Mouse (Mus musculus): ENCODE measurements around the gene Rest.

Rest gene

DNA sequence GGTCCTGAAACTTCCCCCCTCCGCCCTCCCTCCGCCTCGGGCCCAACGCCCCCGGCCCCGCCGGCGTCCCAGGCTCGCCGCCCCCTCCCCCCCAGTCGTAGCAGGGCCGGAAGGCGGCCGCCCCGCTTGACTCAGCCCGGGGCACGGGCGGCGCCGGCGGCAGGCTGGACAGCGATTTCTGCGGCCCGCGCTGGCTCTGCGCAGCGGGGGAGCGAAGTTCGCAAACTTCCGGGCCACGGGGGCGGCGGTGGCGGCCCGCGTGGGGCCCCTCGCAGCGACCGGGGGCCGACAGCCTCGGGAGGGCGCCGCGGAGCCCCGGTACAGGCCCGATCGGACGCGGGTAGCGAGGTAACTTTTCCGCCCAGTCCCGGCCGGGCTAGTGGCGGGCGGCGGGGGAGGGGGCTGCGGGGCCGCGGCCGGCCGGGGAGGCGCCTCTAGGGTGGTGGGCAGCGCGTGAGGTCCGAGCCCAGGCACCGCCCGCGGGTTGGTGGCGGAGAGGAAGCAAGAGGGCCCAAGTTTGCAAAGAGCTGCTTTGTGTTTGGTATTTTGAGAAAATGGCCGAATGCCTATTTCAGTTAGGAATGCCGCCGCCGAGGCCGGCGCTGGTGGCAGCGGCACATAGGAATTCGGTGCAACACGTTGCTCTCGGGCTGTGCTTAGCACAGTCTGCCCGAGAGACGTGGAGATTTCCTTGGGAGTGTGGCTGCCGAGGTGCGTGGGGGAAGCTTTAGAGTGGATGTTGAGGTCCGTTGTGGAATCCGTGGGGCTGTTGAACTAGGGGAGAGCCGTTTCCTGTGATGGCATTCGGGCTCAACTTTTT, 985 bp downstream of the Rest start:
- DNase-seq, result peak; percentile 47

DNA sequence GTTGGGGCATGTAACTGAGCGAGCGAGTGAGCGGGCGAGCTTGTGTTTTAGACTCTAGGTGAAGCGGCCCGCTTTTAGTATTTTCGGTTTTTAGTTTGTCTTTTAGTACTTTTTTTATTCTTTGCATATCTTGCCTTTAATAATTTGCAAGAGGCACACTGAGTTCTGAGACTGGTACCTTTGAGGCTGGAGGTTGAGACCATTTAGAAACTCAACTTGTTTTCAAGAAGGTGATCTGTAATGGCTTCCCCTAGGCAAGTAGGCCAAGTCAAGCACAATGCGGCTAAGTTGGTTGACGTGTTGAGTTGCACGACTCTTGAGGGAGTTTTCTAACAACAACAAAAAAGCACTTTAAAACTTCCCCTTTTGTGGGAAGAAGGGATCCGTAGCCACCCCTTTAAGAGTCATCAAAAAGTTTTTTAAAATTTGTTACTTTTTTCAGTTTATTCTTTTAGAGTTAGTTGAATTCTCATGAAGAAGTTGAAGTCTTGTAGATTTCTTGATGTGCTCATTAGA, 1.7 kb downstream of the Rest start:
- DNase-seq, result no peak

DNA sequence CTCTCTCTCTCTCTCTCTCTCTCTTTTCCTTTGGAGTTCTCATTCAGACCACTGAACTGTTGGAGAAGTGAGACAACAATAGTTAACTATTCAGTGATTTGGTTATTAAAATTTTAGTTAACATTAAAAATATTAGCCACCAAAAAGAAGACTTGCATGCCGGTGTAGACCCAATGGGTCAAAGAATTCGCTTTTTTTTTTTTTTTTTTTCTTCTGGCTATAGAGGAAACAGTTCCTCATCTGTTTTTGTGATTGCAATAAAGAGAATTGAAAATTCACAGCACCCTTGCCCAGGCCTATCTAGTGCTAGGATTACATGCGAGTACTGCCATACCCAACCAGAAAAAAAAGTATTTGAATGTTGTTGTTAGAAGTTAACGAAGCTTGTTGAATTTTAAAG, 2.1 kb downstream of the Rest start:
- no peak for DNase-seq

DNA sequence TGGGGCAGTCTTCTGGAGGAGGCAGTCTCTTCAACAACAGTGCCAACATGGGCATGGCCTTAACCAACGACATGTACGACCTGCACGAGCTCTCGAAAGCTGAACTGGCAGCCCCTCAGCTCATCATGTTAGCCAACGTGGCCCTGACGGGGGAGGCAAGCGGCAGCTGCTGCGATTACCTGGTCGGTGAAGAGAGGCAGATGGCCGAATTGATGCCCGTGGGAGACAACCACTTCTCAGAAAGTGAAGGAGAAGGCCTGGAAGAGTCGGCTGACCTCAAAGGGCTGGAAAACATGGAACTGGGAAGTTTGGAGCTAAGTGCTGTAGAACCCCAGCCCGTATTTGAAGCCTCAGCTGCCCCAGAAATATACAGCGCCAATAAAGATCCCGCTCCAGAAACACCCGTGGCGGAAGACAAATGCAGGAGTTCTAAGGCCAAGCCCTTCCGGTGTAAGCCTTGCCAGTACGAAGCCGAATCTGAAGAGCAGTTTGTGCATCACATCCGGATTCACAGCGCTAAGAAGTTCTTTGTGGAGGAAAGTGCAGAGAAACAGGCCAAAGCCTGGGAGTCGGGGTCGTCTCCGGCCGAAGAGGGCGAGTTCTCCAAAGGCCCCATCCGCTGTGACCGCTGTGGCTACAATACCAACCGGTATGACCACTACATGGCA, 2.8 kb downstream of the Rest start:
- DNase-seq, result no peak

DNA sequence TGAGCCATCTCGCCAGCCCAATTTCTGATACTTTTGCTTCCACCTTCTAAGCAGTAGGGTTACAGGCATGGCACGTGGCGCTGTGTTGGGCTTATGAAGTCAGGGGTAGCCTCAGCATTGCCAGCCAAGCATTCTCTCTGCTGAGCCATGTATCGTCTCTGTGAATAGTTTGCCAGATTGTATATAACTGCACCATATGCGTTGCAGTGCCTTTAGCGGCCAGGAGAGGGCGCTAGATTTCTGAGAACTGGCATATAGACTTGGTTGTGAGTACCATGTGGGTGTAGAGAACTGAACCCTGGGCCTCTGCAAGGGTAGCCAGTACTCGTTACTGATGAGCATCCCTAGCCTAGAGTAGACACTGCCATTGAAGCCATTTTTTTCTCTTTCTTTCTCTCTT, 4.1 kb downstream of the Rest start:
- no peak for DNase-seq

DNA sequence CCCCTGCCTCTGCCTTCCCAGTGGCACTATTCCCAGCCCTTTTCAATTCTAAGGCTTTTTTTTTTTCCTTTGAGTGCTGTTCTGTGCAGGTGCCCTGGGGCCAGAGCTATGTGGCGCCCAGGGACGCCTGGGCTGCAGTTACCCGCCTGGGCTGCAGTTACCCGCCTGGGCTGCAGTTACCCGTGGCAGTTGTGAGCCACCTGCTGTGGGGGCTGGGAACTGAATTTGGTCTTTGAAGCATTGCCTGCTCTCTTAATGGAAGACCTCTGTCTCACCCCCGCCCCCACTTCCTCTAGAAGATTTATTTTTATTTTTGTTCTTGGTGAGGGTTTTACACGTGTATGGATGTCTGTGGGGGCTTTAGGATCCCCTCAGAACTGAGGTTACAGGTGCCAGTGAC, 7.9 kb downstream of the Rest start:
- DNase-seq, result no peak

DNA sequence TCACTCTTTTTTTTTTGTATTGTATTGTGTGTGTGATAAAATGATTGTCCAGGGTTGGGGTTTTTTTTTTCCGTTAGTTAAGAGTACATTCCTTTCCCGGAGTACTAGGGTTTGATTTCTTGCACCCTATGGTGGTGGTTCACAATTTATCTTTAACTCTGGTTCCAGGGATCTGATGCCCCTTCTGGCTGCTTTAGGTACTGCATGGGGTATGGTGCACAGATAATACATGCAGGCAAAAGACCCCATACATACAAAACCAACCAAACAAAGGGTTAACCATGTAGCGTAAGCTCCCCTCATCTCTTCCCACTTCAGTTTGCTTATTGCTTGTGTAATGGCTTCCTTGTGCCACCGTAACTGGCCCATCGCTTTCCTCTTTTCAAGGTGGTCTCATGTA, 10.7 kb downstream of the Rest start:
- no peak for DNase-seq

DNA sequence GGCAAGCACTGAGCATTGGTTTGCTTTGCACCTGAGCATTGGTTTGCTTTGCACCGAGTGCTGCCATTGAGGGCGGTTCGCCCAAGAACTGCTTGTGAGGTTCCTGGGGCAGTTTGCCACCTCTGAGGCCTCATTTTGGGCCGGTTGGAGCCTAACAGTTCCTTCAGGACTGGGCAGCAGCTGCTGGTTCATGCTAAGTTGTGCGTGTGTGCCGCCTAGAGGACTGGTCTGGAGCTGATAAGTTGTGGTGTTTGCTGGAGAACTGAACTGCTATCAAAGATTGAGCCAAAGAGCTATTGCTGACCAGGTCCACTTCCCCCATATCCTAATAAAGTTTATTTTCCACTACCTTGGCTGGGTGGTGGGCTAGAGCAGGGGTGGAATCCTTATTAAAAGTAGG, 11.9 kb downstream of the Rest start:
- DNase-seq, result no peak

DNA sequence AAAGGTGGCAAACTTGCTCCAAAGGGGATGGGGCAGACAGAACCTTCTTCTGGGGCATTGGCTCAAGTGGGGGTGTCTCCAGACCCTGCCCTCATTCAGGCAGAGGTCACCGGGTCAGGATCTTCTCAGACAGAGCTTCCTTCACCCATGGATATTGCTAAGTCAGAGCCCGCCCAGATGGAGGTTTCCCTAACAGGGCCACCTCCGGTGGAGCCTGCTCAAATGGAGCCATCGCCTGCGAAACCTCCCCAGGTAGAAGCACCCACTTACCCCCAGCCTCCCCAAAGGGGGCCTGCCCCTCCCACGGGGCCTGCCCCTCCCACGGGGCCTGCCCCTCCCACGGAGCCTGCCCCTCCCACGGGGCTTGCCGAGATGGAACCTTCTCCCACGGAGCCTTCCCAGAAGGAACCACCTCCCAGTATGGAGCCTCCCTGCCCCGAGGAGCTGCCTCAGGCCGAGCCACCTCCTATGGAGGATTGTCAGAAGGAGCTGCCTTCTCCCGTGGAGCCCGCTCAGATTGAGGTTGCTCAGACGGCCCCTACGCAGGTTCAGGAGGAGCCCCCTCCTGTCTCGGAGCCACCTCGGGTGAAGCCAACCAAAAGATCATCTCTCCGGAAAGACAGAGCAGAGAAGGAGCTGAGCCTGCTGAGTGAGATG, 16.4 kb downstream of the Rest start:
- no peak for DNase-seq

DNA sequence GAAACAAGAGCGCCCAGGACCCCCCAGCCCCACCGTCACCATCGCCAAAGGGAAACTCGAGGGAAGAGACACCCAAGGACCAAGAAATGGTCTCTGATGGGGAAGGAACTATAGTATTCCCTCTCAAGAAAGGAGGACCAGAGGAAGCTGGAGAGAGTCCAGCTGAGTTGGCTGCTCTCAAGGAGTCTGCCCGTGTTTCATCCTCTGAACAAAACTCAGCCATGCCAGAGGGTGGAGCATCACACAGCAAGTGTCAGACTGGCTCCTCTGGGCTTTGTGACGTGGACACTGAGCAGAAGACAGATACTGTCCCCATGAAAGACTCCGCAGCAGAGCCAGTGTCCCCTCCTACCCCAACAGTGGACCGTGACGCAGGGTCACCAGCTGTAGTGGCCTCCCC, 17.0 kb downstream of the Rest start:
- DNase-seq, result no peak

DNA sequence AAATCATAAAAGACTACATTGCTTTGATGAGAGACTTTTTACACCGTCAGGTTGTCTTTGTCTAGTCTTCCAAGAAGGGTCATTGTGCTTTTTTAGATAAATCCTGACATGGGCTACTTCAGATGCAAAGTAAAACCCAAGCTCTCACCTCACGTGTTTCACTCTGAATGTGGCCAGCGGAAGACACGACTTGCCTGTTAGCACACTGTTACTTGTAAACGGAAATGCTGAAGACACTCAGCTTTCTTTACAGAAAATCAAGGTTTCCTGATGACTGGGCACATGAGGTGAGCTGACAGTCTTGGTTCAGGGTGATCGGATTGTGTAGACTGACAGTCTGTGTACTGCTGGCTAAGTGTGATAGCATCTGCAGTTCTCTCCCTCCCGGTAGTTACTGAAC, 20.4 kb downstream of the Rest start:
- no peak for DNase-seq

DNA sequence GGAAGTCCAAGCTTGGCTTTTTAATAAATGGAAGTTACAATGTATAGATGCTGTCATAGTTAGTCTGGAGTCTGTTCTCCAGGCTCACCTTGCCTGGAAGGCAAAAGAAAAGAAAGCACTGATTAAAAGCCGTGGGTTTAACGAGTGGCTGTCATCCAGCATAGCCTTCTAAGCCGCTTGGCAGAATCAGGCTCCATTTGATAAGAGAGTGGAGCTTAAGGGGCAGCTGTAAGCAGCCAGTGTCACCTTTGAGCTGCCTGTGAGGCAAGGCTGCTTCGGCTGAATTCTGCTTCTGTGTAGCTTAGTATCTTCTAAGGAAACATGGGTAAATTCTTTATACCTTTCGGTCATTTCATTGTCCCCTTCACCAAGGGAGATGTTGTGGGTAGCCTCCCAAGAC, 21.6 kb downstream of the Rest start:
- DNase-seq, result no peak

DNA sequence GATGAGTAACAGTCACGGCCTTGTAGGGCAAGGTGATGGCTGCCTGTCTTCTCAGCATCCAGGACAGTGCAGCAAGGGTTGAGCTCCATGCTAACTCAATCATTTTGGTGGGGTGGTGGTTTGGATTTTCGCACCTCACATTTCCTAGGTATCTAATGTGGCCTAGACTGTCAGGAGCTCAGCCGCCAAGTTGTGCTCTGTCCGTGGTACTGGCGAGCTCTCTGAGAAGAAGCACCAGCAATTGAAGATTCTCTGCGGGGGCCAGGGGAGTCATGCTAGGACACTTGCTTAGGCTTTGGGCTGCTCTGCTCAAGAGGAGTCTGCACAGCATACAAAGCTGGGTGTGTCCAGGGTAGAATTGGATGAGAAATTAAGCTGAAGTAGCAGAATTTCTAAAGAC, 22.6 kb downstream of the Rest start:
- DNase-seq, result no peak

DNA sequence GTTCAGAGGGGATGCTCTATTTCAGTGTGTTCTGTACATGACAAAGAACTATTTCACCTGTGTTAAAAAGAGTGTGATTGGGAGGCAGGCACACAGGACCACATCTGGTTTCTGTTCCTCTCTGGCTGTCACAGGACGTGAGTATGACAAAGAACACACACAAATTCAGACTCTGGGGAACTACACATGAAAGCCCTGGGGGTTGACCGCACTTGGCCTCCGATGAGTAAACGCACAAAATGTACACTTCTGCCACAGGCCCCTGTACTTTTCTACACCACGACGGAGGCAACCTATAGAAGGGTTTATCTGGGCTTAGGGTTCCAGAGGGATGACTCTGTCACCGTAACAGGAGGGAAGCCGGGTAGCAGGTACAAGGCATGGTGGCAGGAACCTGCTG, 24.4 kb downstream of the Rest start:
- no peak for DNase-seq

DNA sequence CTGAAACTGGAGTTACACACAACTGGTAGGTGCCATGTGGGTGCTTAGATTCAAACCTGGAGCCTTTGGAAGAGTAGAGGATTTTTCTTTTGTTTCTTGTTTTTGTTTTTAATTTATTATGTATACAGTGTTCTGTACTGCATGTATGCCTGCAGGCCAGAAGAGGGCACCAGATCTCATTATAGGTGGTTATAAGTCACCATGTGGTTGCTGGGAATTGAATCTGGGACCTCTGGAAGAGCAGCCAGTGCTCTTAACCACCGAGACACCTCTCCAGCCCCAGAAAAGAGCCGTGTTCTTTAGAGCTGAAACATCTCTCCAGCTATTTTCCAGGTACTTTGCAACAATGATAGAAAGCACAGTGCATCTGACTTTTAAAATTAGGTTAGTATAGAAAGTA, 25.3 kb downstream of the Rest start:
- DNase-seq, result no peak

DNA sequence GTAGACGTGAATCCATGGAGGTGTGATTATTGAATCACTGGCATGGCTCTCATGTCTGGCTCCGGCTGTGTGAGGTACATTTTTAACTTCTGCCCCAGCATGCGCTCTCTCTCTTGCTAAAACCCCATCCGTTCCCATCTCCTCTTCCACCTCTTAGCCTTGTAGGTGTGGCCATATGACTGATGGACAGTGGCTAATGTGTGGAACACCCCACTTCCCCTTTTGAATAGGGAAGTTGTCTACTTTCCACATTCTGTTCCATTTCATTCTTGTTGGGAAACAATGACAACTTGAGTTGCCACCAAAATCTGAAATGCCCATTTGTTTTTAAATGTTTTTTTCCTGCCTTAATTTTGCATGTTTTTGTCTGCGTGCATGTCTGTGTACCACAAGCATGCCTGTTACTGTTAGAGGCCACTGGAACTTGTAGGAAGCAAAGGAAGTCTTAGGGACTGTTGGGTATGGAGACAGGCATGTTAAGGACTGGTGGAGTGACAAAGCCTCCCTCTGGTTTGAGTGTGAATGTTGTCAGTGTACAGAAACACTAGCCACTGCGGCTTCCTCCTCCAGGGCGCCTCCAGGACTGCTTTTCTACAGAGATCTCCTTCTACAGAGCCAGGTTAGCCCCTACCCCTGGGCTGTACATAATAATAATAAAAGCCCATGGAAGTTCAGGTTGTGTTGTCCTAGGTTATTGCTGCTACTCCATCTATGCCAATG, 27.7 kb downstream of the Rest start:
- DNase-seq, result no peak

DNA sequence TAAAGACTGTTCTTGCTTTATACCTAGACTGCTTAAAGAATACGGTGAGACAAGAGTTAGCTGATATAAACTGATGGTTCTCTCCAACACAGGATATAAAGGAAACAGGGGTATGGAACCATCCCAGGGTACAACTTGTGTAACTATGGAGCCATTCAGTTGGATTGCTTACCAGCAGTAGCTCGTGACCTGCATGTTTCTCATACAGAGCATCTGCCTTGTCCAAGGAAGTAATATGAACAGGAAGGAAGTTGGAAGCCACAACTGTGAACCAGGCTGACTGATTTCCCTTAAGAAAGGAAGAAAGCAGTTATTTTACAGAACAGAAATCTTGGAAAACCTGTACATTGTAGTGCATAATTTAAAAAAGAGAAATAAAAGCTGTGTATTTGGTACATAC, 34.2 kb downstream of the Rest start:
- DNase-seq, result no peak

DNA sequence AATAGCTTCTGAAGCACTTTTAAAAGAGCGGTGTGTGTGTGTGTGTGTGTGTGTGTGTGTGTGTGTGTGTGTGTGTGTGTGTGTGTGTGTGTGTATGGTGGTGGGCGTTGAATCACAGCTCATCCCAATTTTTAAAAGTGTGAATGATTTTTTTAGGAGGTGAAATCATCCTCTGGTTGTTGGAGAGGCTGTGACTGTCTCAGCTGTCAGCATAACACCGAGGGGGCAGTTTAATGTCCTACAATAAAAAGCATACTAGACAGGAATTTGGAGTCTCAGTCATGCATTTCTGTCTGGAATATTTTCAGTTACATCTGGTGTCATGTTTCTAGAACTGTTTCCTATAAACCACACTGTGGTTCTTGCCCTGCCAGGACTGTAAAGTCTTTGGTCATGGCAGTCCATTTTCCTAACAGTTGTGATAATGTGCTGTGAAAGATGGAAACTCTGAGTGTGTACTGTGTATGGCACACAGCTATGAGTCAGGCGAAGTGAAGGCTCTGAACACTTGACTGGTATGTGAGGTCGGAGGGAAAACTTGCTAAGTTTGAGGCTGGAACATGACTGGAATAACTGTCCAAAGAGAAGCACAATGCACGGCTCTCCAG, 36.1 kb downstream of the Rest start:
- DNase-seq, result no peak

DNA sequence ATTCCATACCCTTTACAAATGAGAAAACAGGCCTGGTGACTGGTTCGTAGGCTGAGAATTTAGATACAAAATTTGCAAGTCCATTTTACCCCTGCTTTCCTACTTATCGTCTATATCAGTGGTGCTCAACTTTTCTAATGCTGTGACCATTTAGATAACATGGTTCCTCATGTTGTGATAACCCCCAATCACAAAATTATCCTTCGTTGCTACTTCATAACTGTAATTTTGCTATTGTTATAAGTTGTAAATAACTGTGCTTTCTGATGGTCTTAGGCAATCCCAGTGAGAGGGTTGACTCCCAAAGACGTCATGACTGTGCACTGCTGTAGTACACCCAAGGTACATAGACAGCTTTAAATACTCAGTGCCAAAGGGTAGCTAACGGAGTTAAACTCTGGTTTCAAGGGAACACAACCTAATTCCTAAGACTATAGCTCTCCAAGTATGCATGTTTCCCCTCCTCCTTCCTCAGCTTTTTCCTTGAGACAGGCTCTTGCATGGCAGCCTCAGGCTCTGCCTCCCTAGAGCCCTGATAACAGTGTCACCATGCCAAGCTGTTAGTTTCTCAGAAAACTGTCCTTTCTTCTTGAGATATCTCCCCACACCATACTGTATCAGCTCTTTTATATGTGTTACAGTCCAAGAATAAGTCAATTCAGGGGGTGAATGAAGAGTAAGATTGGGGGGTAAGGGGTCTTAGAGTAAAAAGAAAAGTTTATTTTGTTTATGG, 42.7 kb downstream of the Rest start:
- DNase-seq, result no peak

DNA sequence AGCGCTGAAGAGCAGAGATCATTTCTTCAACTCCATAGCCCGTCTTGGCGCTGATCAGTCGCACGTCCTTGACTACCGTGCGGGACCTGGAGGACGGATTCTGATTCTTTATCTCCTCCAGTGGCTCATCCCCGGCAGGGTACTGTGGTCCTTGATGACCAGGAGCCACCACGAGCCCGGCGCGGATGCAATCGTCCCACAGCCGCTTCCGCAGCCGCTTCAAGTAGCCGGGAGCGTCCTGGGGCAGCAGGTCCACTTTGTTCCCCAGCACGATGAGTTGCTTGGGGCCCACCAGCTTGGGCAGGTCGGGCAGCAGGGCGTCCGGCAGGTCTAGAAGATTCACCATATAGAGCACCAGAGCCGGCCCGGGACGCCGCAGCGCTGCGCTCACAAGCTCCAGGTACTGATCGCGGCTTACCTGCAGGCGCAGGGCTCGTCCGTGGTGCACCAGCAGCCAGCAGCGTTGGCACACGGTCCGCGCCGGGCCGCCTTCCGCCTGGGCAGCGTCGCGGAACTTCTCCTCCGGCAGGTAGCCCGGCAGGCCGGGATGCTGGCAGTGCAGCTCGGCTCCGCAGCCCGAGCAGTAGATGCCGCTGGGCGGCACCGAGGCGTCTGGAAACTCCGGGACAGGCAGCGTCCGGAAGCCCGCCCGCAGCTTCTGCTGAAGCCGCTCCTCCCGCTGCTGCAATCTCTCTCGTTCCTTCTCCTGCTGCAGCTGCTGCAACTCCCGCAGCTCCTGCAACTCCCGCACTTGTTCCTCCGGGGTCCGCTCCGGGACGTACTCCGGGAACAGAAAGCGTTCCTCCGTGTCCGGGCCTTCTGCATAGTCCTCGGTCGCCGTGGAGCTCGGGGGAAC, 44.0 kb downstream of the Rest start:
- DNase-seq, result peak; percentile 24
